Mouse (Mus musculus): ENCODE data around the gene Lrrc4. TPM values are rescaled to one million over a fixed set of nuclear protein-coding genes. Genes with fewer than 3 reads are reported as not detected.

The Lrrc4 gene
- total and polyA plus RNA-seq, 2 experiments from 2014 or later: 6.0 to 59.8 TPM

DNA sequence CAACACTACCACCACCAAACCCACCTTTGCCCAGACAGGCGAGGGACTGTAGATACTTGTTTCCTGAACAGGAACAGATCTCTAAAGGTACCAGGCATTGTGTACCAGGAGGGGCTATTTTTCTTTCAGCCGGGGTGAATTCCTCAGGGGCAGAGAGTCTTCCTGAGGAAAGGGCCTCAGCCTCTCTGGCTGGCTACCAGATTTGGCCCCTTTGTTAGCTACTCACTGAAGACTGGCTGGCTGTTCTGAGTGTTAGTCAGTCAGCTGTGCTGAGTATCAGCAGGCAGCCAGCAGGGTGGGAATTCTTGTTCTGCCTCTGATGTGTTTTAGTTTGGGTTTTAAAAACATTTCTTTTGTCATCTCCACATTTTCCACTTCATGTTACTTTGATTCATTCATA is 198.4 kb downstream of the Lrrc4 start:
- Histone ChIP-seq H3K27me3 (ENCODE audit: insufficient read depth, low read length) (no peaks in the 10 kb centered on the region), H3K36me3 (ENCODE audit: insufficient read depth, low read length) (no peaks in the 10 kb centered on the region), H3K4me1 (ENCODE audit: insufficient read depth, low read length) (peaks cover 15% of the 10 kb centered on the region; the same call in 1 of the 2 replicates), H3K4me3 (ENCODE audit: low read length) (no peak overlapping the region), H3K4me2 (ENCODE audit: low read depth, low read length) (no peak overlapping the region), H3K9me3 (ENCODE audit: low read length) (no peaks in the 10 kb centered on the region), H3K9ac (replicated peaks; ENCODE audit: low read length) (no peak overlapping the region), H3K27ac (peak overlapping the region; percentile 12; the same call in 1 of the 2 replicates)
- no peak for TF ChIP-seq CTCF (IDR thresholded peaks at IDR 0.05; ENCODE audit: low read depth)
- ATAC-seq (0 out of 2 replicates have a peak, but pooled peaks have one; percentile 33), DNase-seq (ENCODE audit: low spot score) (peak; percentile 66)
- WGBS: 24% methylated on average over 2 of the region's 2 CpGs

DNA sequence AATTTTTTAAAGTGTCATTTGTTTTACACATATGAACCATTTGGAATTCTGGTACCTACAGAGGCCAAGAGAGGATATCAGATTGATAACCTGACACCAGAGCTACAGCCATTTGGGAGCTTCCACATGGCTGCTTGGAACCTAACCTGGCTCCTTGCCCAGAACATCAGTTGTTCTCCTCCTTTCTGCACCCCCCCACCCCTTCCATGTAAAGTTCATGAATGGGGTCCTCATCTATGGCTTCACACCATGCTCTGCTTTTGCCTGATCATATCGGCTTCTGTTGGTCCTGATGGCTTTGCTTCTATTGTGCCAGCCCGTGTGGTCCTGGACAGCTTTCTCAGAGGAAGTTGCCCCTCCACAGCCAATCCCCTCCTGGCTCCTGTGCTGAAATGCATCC is 200.6 kb downstream of the Lrrc4 start:
- Histone ChIP-seq H3K9ac (replicated peaks; ENCODE audit: low read length) (no peak overlapping the region), H3K4me2 (ENCODE audit: low read depth, low read length) (no peak overlapping the region), H3K36me3 (ENCODE audit: insufficient read depth, low read length) (no peaks in the 10 kb centered on the region), H3K27ac (no peak overlapping the region), H3K27me3 (ENCODE audit: insufficient read depth, low read length) (no peaks in the 10 kb centered on the region), H3K4me3 (ENCODE audit: low read length) (no peak overlapping the region), H3K4me1 (ENCODE audit: insufficient read depth, low read length) (peaks cover 15% of the 10 kb centered on the region; the same call in 1 of the 2 replicates), H3K9me3 (ENCODE audit: low read length) (no peaks in the 10 kb centered on the region)
- DNase-seq (ENCODE audit: low spot score) (peak; percentile 22), ATAC-seq (no peak)
- no peak for TF ChIP-seq CTCF (IDR thresholded peaks at IDR 0.05; ENCODE audit: low read depth)
- WGBS: 49% methylated on average over 2 of the region's 2 CpGs

DNA sequence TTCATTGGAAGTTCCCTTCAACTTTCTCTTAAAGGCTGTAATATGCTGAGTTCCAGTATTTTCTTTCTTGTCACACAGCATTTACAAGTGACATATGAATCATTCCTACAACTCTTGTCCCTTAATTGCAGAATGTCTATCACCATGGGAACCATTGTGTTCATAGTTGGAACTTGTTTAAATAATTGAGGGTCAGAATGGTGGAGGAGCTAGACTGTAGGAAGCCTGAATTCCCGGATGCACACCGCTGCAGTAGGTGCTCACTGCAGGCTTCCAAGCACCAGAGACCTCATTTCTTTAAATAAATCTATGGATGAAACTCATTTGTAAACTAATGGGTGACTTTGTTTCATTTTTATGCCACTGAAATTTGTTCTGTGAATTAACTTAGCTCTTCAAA is 201.7 kb downstream of the Lrrc4 start:
- Histone ChIP-seq H3K4me3 (ENCODE audit: low read length) (no peak overlapping the region), H3K9me3 (ENCODE audit: low read length) (no peaks in the 10 kb centered on the region), H3K27ac (no peak overlapping the region), H3K36me3 (ENCODE audit: insufficient read depth, low read length) (no peaks in the 10 kb centered on the region), H3K4me2 (ENCODE audit: low read depth, low read length) (no peak overlapping the region), H3K4me1 (ENCODE audit: insufficient read depth, low read length) (peaks cover 15% of the 10 kb centered on the region; the same call in 1 of the 2 replicates), H3K27me3 (ENCODE audit: insufficient read depth, low read length) (no peaks in the 10 kb centered on the region), H3K9ac (replicated peaks; ENCODE audit: low read length) (no peak overlapping the region)
- DNase-seq (ENCODE audit: low spot score) (no peak), ATAC-seq (no peak)
- TF ChIP-seq CTCF (IDR thresholded peaks at IDR 0.05; ENCODE audit: low read depth): no peak
- WGBS: 39% methylated on average over 2 of the region's 2 CpGs

DNA sequence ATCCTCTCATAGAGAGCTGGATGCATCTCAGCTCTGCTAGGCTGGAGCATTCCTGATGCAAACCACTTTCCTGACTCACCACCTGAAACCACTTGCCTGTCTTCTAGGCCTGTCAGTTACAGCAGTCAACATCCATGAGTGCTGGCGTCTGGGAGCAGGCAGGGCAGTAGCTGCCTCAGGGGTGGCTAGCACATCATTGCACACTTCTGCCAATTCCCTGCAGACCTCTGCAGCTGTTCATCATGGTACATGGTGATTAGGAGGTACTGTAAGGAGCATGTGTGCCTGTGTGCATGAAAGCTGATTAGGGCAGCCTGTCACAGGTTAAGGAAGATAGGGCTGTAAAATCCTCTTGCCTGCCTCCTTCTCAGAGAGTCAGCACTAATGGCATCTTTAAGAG is 203.1 kb downstream of the Lrrc4 start:
- no peaks in the 10 kb centered on the region for H3K27me3 ChIP-seq (ENCODE audit: insufficient read depth, low read length)
- no peak for DNase-seq (ENCODE audit: low spot score)
- WGBS: 47% methylated on average over 1 of the region's 1 CpGs
- no peak for TF ChIP-seq CTCF (IDR thresholded peaks at IDR 0.05; ENCODE audit: low read depth)
- H3K27ac ChIP-seq: no peak overlapping the region
- H3K4me3 ChIP-seq (ENCODE audit: low read length): no peak overlapping the region
- peak; percentile 40; the same call in 1 of the 2 replicates for ATAC-seq
- H3K9ac ChIP-seq (replicated peaks; ENCODE audit: low read length): no peak overlapping the region
- H3K4me1 ChIP-seq (ENCODE audit: insufficient read depth, low read length): peaks cover 10% of the 10 kb centered on the region; the same call in 1 of the 2 replicates
- no peaks in the 10 kb centered on the region for H3K36me3 ChIP-seq (ENCODE audit: insufficient read depth, low read length)
- no peak overlapping the region for H3K4me2 ChIP-seq (ENCODE audit: low read depth, low read length)
- H3K9me3 ChIP-seq (ENCODE audit: low read length): no peaks in the 10 kb centered on the region

DNA sequence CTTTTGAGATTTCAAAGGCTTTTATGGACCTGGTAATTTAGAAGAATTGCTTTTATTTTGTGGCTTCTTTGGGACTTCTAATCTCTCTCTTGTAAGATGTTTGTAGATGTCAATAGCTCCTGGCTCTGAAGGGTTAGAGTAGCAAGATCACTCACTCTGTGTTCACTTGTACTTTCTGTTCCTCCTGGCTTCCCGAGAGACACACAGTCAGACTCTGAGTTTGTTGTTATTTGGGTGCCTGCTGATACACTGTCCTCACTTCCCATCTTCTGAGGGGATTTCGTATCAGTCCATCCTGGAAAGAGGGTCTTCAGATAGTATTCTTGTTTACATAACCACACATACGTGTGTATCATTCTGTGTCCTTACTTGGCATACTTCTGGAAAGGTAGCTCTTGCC is 208.6 kb downstream of the Lrrc4 start:
- peaks cover 10% of the 10 kb centered on the region; the same call in 1 of the 2 replicates for H3K4me1 ChIP-seq (ENCODE audit: insufficient read depth, low read length)

DNA sequence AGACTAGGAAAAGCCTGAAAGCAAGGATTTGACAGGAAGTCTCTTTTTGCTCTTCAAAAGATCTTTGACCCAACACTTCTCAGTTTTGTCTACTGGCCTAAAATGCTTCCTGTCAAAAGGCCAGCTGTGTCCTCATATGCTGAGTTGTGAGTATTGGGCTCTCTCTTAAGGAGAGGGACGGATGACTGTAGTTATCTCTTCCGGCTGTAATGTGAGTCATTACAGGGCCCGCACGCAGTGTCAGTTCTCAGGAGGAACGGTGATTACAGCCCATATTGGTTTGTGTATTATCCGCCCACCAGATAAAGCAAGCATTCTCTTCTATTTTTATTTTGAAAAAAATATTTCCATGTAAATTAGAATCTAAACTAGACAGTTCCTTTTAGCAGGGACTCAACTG is 209.0 kb downstream of the Lrrc4 start:
- no peak for DNase-seq (ENCODE audit: low spot score)
- Histone ChIP-seq H3K27me3 (ENCODE audit: insufficient read depth, low read length) (no peaks in the 10 kb centered on the region), H3K9me3 (ENCODE audit: low read length) (no peaks in the 10 kb centered on the region), H3K36me3 (ENCODE audit: insufficient read depth, low read length) (no peaks in the 10 kb centered on the region), H3K4me1 (ENCODE audit: insufficient read depth, low read length) (peaks cover 10% of the 10 kb centered on the region; the same call in 1 of the 2 replicates), H3K9ac (replicated peaks; ENCODE audit: low read length) (no peak overlapping the region), H3K27ac (no peak overlapping the region), H3K4me3 (ENCODE audit: low read length) (no peak overlapping the region), H3K4me2 (ENCODE audit: low read depth, low read length) (no peak overlapping the region)
- WGBS: 82% methylated on average over 6 of the region's 6 CpGs
- no peak for TF ChIP-seq CTCF (IDR thresholded peaks at IDR 0.05; ENCODE audit: low read depth)
- ATAC-seq: no peak

More for the DNA sequence above, 208.6 kb downstream of the Lrrc4 start:
- Histone ChIP-seq H3K27me3 (ENCODE audit: insufficient read depth, low read length) (no peaks in the 10 kb centered on the region), H3K9me3 (ENCODE audit: low read length) (no peaks in the 10 kb centered on the region), H3K4me2 (ENCODE audit: low read depth, low read length) (no peak overlapping the region), H3K4me3 (ENCODE audit: low read length) (no peak overlapping the region), H3K36me3 (ENCODE audit: insufficient read depth, low read length) (no peaks in the 10 kb centered on the region), H3K27ac (no peak overlapping the region), H3K9ac (replicated peaks; ENCODE audit: low read length) (no peak overlapping the region)
- TF ChIP-seq CTCF (IDR thresholded peaks at IDR 0.05; ENCODE audit: low read depth): no peak
- WGBS: 92% methylated on average over 3 of the region's 3 CpGs
- DNase-seq (ENCODE audit: low spot score) (no peak), ATAC-seq (no peak)

DNA sequence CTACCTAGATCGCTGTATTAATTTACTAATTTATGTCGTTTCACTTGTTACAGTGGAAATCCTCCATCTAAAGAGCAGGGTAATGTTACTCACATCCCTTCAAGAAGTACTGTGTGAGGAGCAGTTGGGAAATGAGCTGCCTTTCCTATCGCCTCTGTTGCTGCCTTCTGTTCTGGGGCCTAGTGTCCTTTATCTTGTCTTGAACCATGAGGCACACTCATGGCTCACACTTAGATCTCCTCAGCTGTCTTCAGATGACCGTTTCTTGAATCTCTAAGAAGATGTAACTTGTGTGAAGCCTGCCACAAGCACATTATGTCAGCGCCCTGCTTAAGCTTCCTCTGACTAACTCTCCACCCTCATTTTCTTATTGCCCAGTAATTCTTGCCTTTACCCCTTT is 209.6 kb downstream of the Lrrc4 start:
- H3K4me1 ChIP-seq (ENCODE audit: insufficient read depth, low read length): peaks cover 10% of the 10 kb centered on the region; the same call in 1 of the 2 replicates
- DNase-seq (ENCODE audit: low spot score) (no peak), ATAC-seq (no peak)
- H3K9ac ChIP-seq (replicated peaks; ENCODE audit: low read length): no peak overlapping the region
- no peaks in the 10 kb centered on the region for H3K9me3 ChIP-seq (ENCODE audit: low read length)
- no peak overlapping the region for H3K4me2 ChIP-seq (ENCODE audit: low read depth, low read length)
- no peaks in the 10 kb centered on the region for H3K36me3 ChIP-seq (ENCODE audit: insufficient read depth, low read length)
- TF ChIP-seq CTCF (IDR thresholded peaks at IDR 0.05; ENCODE audit: low read depth): no peak
- H3K27ac ChIP-seq: no peak overlapping the region
- WGBS: 91% methylated on average over 5 of the region's 5 CpGs
- no peak overlapping the region for H3K4me3 ChIP-seq (ENCODE audit: low read length)
- no peaks in the 10 kb centered on the region for H3K27me3 ChIP-seq (ENCODE audit: insufficient read depth, low read length)

All from hindbrain, postnatal 0 days (tissue).